Mouse (Mus musculus): ENCODE data around the gene Tceal6. TPM values are rescaled to one million over a fixed set of nuclear protein-coding genes. Genes with fewer than 3 reads are reported as not detected.
"Not testable (repeated sequence)": the region's sequence is repeated elsewhere in the genome, so short reads cannot be mapped to it uniquely, and the experiment has no call there.

Tceal6 gene
- total RNA-seq (2017) = not detected in 2 replicates

DNA sequence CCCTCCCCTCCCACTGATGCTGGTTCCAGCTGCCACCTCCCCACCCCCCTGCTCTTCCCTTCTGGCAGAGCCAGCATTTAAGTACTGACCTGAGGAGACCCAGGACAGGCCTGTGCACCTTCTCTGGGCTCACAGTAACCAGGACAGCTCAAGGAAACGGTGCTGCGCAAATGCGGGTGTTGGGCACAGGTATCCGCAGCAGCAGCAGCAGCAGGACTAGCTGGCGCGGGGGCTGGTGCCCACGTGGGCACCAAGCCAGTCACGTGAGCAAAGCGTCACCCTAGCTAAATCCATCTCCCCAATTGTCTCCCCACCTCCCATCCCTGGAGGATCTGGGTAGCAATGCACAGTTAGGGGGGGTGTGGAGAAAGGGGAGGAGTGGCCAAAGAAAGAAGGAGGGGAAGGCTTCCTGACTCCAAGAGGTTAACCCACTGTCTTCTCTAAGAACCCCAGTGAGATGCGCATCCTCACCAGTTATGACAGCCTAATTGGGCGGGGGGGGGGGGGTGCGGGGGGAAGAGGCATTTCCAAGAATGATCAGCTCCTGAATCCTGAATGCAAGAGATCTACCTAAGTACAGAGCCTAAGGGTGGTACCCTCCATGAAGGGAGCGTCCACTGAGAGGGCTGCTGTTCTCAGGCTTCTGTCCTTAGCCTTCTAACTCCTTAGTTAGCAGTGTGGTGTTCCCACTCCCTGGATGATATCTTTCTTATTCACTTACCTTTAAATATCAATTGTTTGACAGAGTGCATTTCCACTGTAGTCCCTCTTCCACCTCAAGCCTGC, at the start of gene Tceal6:
Gene Tceal6, minus strand, starts transcription at position 252 of the 786 bp plus-strand sequence.
- ATAC-seq (replicated peaks; ENCODE audit: low read depth, poor library complexity, severe bottlenecking) = no peak

DNA sequence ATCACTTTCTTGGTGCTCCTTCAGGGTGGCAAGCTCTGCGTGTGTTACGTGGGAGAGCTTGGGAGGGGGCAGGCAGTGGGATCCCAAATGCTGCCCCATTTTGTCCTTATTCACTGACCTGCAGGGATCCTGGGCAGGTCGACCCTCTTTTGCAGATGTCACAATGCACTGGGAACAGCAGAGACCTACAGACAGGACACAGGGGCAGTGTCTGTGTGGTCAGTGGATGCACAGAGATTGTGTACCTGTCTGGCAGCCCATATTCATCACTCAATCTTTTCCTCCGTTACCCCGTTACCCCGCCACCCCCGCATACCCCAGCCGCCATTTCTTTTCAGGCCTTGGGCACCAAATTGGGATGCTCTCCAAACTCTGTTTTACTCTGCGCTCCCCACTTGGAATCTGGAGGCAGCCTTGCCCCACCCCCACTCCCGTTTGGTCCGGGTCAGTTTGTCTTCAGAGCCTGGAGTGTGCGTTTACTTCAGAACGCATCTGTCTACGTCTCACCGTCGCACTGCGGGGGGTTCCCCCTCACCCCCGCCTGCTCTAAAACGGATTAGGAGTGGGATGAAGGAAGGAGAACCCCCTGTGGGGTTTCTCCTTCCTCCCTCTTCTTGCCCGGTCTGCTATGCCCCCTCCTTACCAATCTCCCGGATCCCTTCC, 583 bp downstream of the Tceal6 start:
- ATAC-seq (replicated peaks; ENCODE audit: low read depth, poor library complexity, severe bottlenecking) = not testable (repeated sequence)

DNA sequence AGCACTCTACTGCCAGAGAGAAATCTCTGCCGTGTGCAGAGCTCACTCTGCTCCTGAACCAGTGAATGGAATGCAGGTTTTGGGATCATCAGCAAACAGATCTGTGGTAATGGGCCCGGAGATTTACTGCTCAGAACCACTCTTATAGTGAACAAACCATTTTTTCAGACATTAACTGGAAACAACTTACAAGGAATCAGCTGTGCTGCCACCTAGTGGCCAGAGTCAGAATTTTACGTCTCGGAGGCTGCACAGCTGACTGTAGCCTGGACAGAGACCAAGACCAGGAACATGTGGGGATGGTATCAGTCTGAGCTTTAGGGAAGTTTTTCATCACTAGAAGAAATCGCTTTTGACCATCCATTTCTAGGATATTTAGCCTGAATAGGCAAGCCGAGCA, 20.6 kb downstream of the Tceal6 start:
- ATAC-seq (replicated peaks; ENCODE audit: low read depth, poor library complexity, severe bottlenecking) = 0 out of 2 replicates have a peak, but pooled peaks have one; percentile 54

DNA sequence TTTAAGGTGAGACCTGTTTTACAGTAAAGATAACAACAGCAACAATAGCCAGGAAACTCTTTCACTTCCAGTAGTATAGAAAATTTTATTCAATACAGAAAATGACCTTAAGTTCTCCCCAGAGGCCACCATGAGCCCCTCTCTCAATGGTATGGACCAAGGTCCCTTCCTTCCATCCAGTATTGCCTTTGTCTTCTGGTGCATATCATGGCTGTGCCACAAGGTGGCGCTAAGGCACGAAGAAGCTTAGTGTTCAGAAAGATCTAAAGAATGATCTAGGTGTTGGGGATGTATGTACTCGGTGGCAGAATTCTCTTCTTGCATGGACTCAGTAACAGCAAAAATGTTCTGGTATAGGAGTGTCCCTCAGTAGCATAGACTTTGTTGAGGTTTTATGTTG, 21.8 kb downstream of the Tceal6 start:
- ATAC-seq (replicated peaks; ENCODE audit: low read depth, poor library complexity, severe bottlenecking) = peak; percentile 65

DNA sequence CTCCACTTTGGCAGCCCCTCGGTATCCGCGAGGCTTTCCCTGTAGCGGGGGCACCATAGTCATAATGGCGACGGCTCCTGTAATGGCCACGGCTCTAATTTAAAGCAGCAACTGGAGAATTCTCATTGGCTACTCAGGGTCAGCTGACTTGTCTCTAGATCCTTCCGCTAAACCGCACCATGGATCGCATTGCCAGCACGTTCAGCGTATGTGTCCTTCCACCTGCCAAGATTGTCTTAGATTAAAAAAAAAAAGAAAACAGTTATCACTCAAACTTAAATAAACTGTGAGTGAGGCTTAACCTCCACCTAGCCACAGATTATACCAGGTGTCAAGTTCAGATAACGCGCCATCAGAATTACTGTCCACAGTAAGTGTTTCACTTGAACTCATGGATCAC, 33.0 kb downstream of the Tceal6 start, which contains the start of gene Gm15023:
Gene Gm15023, minus strand, starts transcription at position 101 of the 400 bp plus-strand sequence.
- not testable (repeated sequence) for ATAC-seq (replicated peaks; ENCODE audit: low read depth, poor library complexity, severe bottlenecking)

Other genes starting within 250 kb of the Tceal6 start
- 0.37 and 2.1 TPM in 2 replicates for gene Nxf2, start 245.9 kb downstream of the Tceal6 start, total RNA-seq (2017)
- gene Zmat1, start 201.5 kb downstream of the Tceal6 start, total RNA-seq (2017) = 2.1 and 3.7 TPM in 2 replicates
- not detected in 2 replicates for gene Gm15023, start 33.1 kb downstream of the Tceal6 start, total RNA-seq (2017)
- not detected in 2 replicates for gene Pramel3, start 91.6 kb upstream of the Tceal6 start, total RNA-seq (2017)
- gene Gm5128, start 162.6 kb upstream of the Tceal6 start, total RNA-seq (2017) = not detected in 2 replicates
- gene Gm7903, start 223.1 kb upstream of the Tceal6 start, total RNA-seq (2017) = not detected in 2 replicates

Data from common myeloid progenitor, adult 5-6 weeks (primary cell).